Mouse (Mus musculus): ENCODE results near the gene Wnt9a.

Wnt9a gene

DNA sequence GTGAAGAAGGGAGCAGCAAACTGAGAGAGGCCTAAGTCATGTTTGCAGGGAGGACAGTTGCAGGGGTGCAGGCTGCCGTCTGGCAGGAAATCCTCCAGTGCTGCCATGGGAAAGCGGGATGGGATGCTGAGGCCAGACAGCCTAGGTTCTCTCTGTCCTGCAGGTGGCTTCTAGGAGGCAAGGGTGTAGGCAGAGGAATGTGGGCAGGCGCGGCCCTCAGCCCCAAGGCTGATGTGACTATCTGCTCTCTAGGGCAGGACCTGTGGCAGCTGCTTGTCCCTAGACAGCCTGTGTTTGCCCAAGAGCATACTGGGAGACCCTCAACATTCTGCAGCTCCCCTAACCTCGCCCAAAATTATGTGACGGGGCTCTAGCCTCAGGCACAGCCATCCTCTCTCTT, 40.0 kb upstream of the Wnt9a start:
- TF ChIP-seq POU5F1 (IDR thresholded peaks at IDR 0.05; ENCODE audit: borderline replicate concordance, low read length) (no peak), CTCF (conservative IDR thresholded peaks at IDR 0.05; ENCODE audit: low read length) (no peak), NANOG (IDR thresholded peaks at IDR 0.05; ENCODE audit: borderline replicate concordance, low read length) (no peak)
- H3K4me1 ChIP-seq (replicated peaks; ENCODE audit: low read depth, low read length), result peaks cover 38% of the 10 kb centered on the region
- no peaks in the 10 kb centered on the region for H3K36me3 ChIP-seq (ENCODE audit: insufficient read depth, low read length)
- H3K9me3 ChIP-seq (ENCODE audit: low read length), result peaks cover 4% of the 10 kb centered on the region
- H3K4me3 ChIP-seq (replicated peaks; ENCODE audit: low read length), result no peak overlapping the region
- H3K27me3 ChIP-seq (ENCODE audit: insufficient read depth, low read length), result peaks cover 59% of the 10 kb centered on the region

DNA sequence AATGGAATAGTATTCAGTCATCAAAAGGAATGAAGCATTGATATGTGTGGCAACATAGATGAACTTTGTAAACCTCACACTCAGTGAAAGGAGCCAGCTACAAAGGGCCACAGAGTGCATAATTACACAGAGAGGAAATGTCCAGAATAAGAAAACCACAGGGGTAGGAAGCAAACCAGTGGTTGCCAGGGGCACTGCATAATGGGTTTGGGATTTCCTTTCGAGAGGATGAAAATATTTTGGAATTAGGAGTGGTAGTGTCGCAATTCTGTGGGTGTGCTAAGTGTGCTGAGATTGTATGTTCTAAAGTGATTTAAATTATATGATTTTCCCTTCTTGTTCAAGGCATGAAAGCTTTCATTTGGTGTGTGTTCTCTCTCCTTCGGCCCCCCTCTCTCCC, 32.5 kb upstream of the Wnt9a start:
- H3K27me3 ChIP-seq (ENCODE audit: insufficient read depth, low read length), result peaks cover 28% of the 10 kb centered on the region
- TF ChIP-seq CTCF (conservative IDR thresholded peaks at IDR 0.05; ENCODE audit: low read length), result no peak
- TF ChIP-seq POU5F1 (IDR thresholded peaks at IDR 0.05; ENCODE audit: borderline replicate concordance, low read length), result no peak
- TF ChIP-seq NANOG (IDR thresholded peaks at IDR 0.05; ENCODE audit: borderline replicate concordance, low read length), result no peak
- H3K4me3 ChIP-seq (replicated peaks; ENCODE audit: low read length), result no peak overlapping the region
- peaks cover 29% of the 10 kb centered on the region for H3K4me1 ChIP-seq (replicated peaks; ENCODE audit: low read depth, low read length)
- H3K9me3 ChIP-seq (ENCODE audit: low read length), result no peaks in the 10 kb centered on the region
- H3K36me3 ChIP-seq (ENCODE audit: insufficient read depth, low read length), result no peaks in the 10 kb centered on the region

DNA sequence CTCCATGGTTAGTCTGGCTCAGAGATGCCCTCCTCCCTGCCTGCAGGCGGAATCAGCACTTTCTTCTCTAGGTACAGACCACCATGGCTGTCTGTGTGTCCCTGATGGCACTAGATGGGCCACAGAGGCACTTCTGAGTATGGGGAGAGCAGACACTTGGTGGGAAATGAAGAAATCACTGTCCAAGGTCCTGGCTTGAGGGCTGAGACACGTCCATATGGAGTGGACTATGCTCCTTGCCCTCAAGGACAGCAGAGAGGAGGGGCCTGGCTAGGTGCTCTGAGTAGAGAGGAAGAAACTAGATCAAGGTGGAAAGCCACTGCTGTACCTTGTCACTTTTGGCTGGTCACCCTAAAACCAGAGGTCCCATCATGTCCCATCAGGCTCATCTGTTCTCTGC, 29.9 kb upstream of the Wnt9a start:
- Histone ChIP-seq H3K4me1 (replicated peaks; ENCODE audit: low read depth, low read length) (peaks cover 39% of the 10 kb centered on the region), H3K36me3 (ENCODE audit: insufficient read depth, low read length) (no peaks in the 10 kb centered on the region)
- no peak for TF ChIP-seq POU5F1 (IDR thresholded peaks at IDR 0.05; ENCODE audit: borderline replicate concordance, low read length)
- no peak for TF ChIP-seq NANOG (IDR thresholded peaks at IDR 0.05; ENCODE audit: borderline replicate concordance, low read length)
- TF ChIP-seq CTCF (conservative IDR thresholded peaks at IDR 0.05; ENCODE audit: low read length), result no peak

DNA sequence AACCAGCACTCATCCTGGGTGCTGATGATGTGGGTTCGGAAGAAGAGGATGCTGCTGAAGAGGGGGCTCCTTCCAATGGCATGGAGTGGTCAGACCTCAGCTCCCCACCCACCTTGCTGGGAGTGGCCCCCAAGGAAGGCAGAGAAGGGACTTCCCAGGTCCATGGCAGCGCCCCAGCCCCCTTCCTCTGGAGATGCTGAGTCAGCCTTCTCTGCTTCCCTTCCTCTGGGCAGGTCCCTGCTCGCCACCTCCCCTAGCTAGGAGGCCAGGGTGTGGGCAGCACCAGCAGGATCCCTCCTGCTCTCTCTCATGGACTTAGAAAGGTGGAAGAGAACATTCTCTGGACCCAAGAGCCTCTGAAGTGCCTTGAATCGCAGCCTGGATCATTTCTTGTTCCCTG, 28.7 kb upstream of the Wnt9a start:
- TF ChIP-seq POU5F1 (IDR thresholded peaks at IDR 0.05; ENCODE audit: borderline replicate concordance, low read length) (no peak), CTCF (conservative IDR thresholded peaks at IDR 0.05; ENCODE audit: low read length) (no peak), NANOG (IDR thresholded peaks at IDR 0.05; ENCODE audit: borderline replicate concordance, low read length) (no peak)
- Histone ChIP-seq H3K27me3 (ENCODE audit: insufficient read depth, low read length) (peaks cover 43% of the 10 kb centered on the region), H3K9me3 (ENCODE audit: low read length) (no peaks in the 10 kb centered on the region)

More for the DNA sequence above, 29.9 kb upstream of the Wnt9a start:
- H3K27me3 ChIP-seq (ENCODE audit: insufficient read depth, low read length), result peaks cover 40% of the 10 kb centered on the region
- H3K9me3 ChIP-seq (ENCODE audit: low read length), result no peaks in the 10 kb centered on the region
- H3K4me3 ChIP-seq (replicated peaks; ENCODE audit: low read length), result no peak overlapping the region

DNA sequence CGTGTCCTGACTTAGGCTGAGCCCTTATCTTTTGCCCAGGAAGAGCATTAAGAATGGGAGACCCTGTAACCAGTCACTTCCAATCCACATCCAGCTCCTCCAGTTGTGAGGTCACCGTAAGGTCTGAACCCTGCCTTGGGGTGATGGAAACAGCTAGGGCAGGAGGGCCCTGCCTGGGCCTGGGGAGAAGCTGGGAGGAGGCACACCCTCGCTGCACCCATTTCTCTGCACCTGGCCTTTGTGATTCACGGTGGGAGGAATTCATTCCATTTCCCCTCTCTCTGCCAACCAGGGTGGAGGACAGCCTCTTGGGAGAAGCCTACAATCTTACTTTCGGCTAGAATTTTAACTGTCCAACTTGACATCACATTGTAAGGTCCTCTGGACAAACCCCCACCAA, 24.6 kb upstream of the Wnt9a start:
- no peak for TF ChIP-seq CTCF (conservative IDR thresholded peaks at IDR 0.05; ENCODE audit: low read length)
- TF ChIP-seq NANOG (IDR thresholded peaks at IDR 0.05; ENCODE audit: borderline replicate concordance, low read length), result no peak
- no peak for TF ChIP-seq POU5F1 (IDR thresholded peaks at IDR 0.05; ENCODE audit: borderline replicate concordance, low read length)
- H3K36me3 ChIP-seq (ENCODE audit: insufficient read depth, low read length), result no peaks in the 10 kb centered on the region
- H3K27me3 ChIP-seq (ENCODE audit: insufficient read depth, low read length), result peaks cover 65% of the 10 kb centered on the region
- H3K4me1 ChIP-seq (replicated peaks; ENCODE audit: low read depth, low read length), result peaks cover 51% of the 10 kb centered on the region
- H3K4me3 ChIP-seq (replicated peaks; ENCODE audit: low read length), result 0 out of 2 replicates have a peak overlapping the region, but pooled peaks have one; percentile 5
- H3K9me3 ChIP-seq (ENCODE audit: low read length), result no peaks in the 10 kb centered on the region

More for the DNA sequence above, 28.7 kb upstream of the Wnt9a start:
- Histone ChIP-seq H3K36me3 (ENCODE audit: insufficient read depth, low read length) (no peaks in the 10 kb centered on the region), H3K4me3 (replicated peaks; ENCODE audit: low read length) (no peak overlapping the region), H3K4me1 (replicated peaks; ENCODE audit: low read depth, low read length) (peaks cover 47% of the 10 kb centered on the region)

DNA sequence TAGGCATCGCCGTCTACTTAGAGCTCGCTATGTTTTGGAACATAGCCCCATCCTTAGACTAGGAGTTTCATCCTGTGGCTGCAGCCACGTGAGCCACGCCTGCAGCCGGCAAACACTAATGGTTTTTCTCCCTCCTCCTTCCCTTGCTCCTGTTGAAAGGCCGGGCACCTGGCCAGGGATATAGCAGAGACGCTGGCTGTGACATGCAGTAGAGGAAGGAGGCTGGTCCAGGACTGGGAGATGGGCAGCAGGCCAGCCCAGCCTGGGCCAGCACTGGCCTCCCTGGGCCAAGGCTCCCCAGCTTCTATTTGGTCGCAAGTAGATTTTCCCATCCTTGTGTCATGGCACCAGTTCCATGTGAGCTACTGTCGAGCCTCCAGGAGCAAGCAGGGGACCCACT, 23.8 kb upstream of the Wnt9a start:
- TF ChIP-seq POU5F1 (IDR thresholded peaks at IDR 0.05; ENCODE audit: borderline replicate concordance, low read length) (no peak), NANOG (IDR thresholded peaks at IDR 0.05; ENCODE audit: borderline replicate concordance, low read length) (no peak), CTCF (conservative IDR thresholded peaks at IDR 0.05; ENCODE audit: low read length) (no peak)
- peaks cover 51% of the 10 kb centered on the region for H3K4me1 ChIP-seq (replicated peaks; ENCODE audit: low read depth, low read length)
- peaks cover 68% of the 10 kb centered on the region for H3K27me3 ChIP-seq (ENCODE audit: insufficient read depth, low read length)
- 0 out of 2 replicates have a peak overlapping the region, but pooled peaks have one; percentile 20 for H3K4me3 ChIP-seq (replicated peaks; ENCODE audit: low read length)
- no peaks in the 10 kb centered on the region for H3K36me3 ChIP-seq (ENCODE audit: insufficient read depth, low read length)
- H3K9me3 ChIP-seq (ENCODE audit: low read length), result peaks cover 5% of the 10 kb centered on the region; the same call in 1 of the 2 replicates

DNA sequence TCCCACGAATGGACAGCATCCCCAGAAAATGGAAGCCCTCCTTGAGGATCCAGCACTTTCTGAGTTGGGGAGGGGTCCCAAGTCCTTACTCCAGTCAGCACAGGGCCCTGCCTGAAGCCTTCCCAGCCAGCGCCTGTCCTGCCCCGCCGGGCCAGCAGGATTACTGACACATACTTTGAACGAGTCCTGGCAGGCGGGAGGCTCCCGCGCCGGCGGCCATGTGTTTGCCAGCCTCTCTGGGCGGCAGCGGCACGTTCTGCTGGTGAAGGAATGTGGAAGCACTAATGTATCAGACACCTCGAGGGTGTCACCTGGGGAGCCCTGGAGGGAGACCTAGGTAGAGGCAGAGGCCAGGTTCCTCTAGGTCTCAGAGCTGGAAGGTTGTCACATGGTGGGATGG, 22.6 kb upstream of the Wnt9a start:
- H3K36me3 ChIP-seq (ENCODE audit: insufficient read depth, low read length), result no peaks in the 10 kb centered on the region
- TF ChIP-seq NANOG (IDR thresholded peaks at IDR 0.05; ENCODE audit: borderline replicate concordance, low read length) (no peak), POU5F1 (IDR thresholded peaks at IDR 0.05; ENCODE audit: borderline replicate concordance, low read length) (no peak), CTCF (conservative IDR thresholded peaks at IDR 0.05; ENCODE audit: low read length) (no peak)

DNA sequence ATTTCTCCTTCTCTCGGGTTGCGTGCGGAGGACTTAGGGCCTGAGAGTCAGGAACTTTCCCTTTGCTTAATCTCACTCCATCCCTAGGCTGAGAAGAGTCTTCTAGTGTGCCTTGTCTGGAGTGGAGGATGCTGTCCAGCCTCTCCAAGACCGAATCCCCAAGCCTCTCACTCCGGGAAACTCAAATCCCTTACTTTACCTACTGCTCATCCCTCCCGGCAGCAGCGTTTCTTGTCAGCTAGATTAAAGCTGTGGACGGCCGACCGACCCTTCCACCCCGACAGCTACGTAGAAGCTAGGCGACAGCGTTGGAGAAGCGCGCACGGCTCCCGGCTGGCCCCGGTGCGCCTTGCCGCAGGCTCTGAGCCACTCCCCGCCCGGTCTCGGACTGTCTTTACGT, 17.0 kb upstream of the Wnt9a start:
- Histone ChIP-seq H3K36me3 (ENCODE audit: insufficient read depth, low read length) (no peaks in the 10 kb centered on the region), H3K4me1 (replicated peaks; ENCODE audit: low read depth, low read length) (peaks cover 44% of the 10 kb centered on the region), H3K4me3 (replicated peaks; ENCODE audit: low read length) (peak overlapping the region; percentile 79; the same call in 1 of the 2 replicates), H3K27me3 (ENCODE audit: insufficient read depth, low read length) (peaks cover 84% of the 10 kb centered on the region), H3K9me3 (ENCODE audit: low read length) (peaks cover 5% of the 10 kb centered on the region; the same call in 1 of the 2 replicates)
- TF ChIP-seq CTCF (conservative IDR thresholded peaks at IDR 0.05; ENCODE audit: low read length), result no peak
- TF ChIP-seq POU5F1 (IDR thresholded peaks at IDR 0.05; ENCODE audit: borderline replicate concordance, low read length), result no peak
- no peak for TF ChIP-seq NANOG (IDR thresholded peaks at IDR 0.05; ENCODE audit: borderline replicate concordance, low read length)

More for the DNA sequence above, 22.6 kb upstream of the Wnt9a start:
- Histone ChIP-seq H3K27me3 (ENCODE audit: insufficient read depth, low read length) (peaks cover 75% of the 10 kb centered on the region), H3K4me1 (replicated peaks; ENCODE audit: low read depth, low read length) (peaks cover 55% of the 10 kb centered on the region), H3K9me3 (ENCODE audit: low read length) (peaks cover 5% of the 10 kb centered on the region; the same call in 1 of the 2 replicates), H3K4me3 (replicated peaks; ENCODE audit: low read length) (peak overlapping the region; percentile 50)
